In the genomic region with DNA sequence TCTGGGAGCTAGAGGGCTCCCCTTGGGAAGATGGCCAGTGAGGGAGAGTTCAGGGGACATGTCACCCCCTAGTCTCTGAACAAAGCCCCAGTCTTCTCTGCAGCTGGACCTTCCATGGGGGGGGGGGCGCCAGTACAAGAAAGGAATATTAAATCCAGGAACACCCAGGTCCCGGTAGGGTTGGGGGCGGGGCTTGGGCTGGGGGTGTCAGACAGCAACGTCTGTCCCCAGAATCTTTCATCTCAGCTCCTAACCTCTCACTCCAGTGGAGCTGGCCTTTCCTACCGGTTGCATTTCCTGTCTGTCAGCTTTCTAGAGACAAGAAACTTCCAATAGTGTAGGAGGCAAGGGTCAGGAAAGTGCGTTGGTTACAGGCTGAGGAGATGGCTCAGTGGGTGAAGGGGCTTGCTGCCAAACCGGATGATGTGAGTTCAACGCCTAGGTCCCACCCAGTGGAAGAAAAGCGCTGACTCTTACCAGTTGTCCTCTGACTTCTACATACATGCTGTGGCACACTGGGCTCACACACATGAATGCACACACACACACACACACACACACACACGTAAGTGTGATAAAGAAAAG, we compare ENCODE assay signal across 13 mouse cellular contexts.
DNase-seq lines count a peak whose midpoint lies in the region; ATAC-seq and TF ChIP-seq lines count a peak whose summit lies in the region.
"Had no signal": no experiment of that assay in that cellular context is flagged by ENCODE, and none has a peak within 500 bp of the region (broad histone marks: within the 10 kb centered on the region; RNA-seq: fewer than 3 reads in every experiment).

No protein-coding gene starts in this region.

- H3K36me3 ChIP-seq in forebrain, embryonic 10.5 days (replicated peaks): peaks cover 56% of the 10 kb centered on the region
- H3K36me3 ChIP-seq in forebrain, embryonic 13.5 days (ENCODE audit: poor library complexity, severe bottlenecking): peaks cover 34% of the 10 kb centered on the region
- no peaks in the 10 kb centered on the region for H3K36me3 ChIP-seq in kidney, adult 2 months (ENCODE audit: control insufficient read depth, insufficient read depth, low read length)

- H3K9ac ChIP-seq in forebrain, embryonic 13.5 days: no peak overlapping the region
- H3K9ac ChIP-seq: liver, embryonic 15.5 days had no signal

- TF ChIP-seq CTCF in kidney, adult 2 months (conservative IDR thresholded peaks at IDR 0.05; ENCODE audit: insufficient read depth, insufficient read length, low read depth, low read length): no peak

- H3K4me2 ChIP-seq in forebrain, embryonic 13.5 days: no peak overlapping the region
- H3K4me2 ChIP-seq: liver, embryonic 15.5 days had no signal

- H3K27ac ChIP-seq in forebrain, embryonic 10.5 days: 0 out of 2 replicates have a peak overlapping the region, but pooled peaks have one; percentile 12
- no peak overlapping the region for H3K27ac ChIP-seq in forebrain, embryonic 13.5 days
- H3K27ac ChIP-seq in kidney, adult 2 months (ENCODE audit: insufficient read depth, low read depth, low read length): no peak overlapping the region
- H3K27ac ChIP-seq: liver, embryonic 15.5 days had no signal

- TF ChIP-seq POLR2A in kidney, adult 2 months (IDR thresholded peaks at IDR 0.05; ENCODE audit: low read depth, low read length): no peak

- ATAC-seq in forebrain, embryonic 13.5 days: no peak
- ATAC-seq in megakaryocyte-erythroid progenitor cell, adult 5-6 weeks (replicated peaks; ENCODE audit: low FRiP score, low TSS enrichment, poor library complexity, severe bottlenecking): peak; percentile 48
- ATAC-seq: forebrain, embryonic 14.5 days had no signal

- H3K4me3 ChIP-seq in forebrain, embryonic 10.5 days: no peak overlapping the region
- H3K4me3 ChIP-seq in forebrain, embryonic 13.5 days: no peak overlapping the region
- no peak overlapping the region for H3K4me3 ChIP-seq in kidney, adult 2 months (ENCODE audit: insufficient read depth, low read depth, low read length)
- H3K4me3 ChIP-seq: liver, embryonic 15.5 days had no signal

- WGBS in forebrain, embryonic 10.5 days: 85% methylated on average over 10 of the region's 10 CpGs
- WGBS in forebrain, embryonic 13.5 days: 86% methylated on average over 10 of the region's 10 CpGs
- 60% methylated on average over 10 of the region's 10 CpGs for WGBS in kidney, adult 2 months

- no peaks in the 10 kb centered on the region for H3K9me3 ChIP-seq in forebrain, embryonic 10.5 days
- H3K9me3 ChIP-seq in forebrain, embryonic 13.5 days (replicated peaks): no peaks in the 10 kb centered on the region
- H3K9me3 ChIP-seq: liver, embryonic 15.5 days had no signal

- DNase-seq in forebrain, embryonic 10.5 days (ENCODE audit: extremely low spot score, low spot score): no peak
- DNase-seq in kidney, adult 2 months: peak; percentile 45
- DNase-seq in kidney, adult 11 months: no peak
- peak; percentile 44 for DNase-seq in lung, postnatal 10 days
- no peak for DNase-seq in lung, adult 18-20 months
- DNase-seq in ovary, adult 18-20 months (ENCODE audit: low spot score): no peak
- DNase-seq: cerebellum, adult 2 months; gastrocnemius, postnatal 25 days; right cerebral cortex, postnatal 4 days had no signal

- H3K27me3 ChIP-seq in forebrain, embryonic 10.5 days (ENCODE audit: poor library complexity, severe bottlenecking): no peaks in the 10 kb centered on the region
- no peaks in the 10 kb centered on the region for H3K27me3 ChIP-seq in forebrain, embryonic 13.5 days
- H3K27me3 ChIP-seq in kidney, adult 2 months (replicated peaks; ENCODE audit: control insufficient read depth, insufficient read depth, low read length): no peaks in the 10 kb centered on the region
- H3K27me3 ChIP-seq: liver, embryonic 15.5 days had no signal

- peaks cover 31% of the 10 kb centered on the region for H3K4me1 ChIP-seq in forebrain, embryonic 10.5 days
- peaks cover 21% of the 10 kb centered on the region for H3K4me1 ChIP-seq in forebrain, embryonic 13.5 days
- H3K4me1 ChIP-seq in kidney, adult 2 months (ENCODE audit: control insufficient read depth, insufficient read depth, low read length): 0 out of 2 replicates have a peak, but pooled peaks cover 4% of the 10 kb centered on the region

Comparison
In these comparisons a context has a peak if more than half of its experiments do, and no peak if none do; other contexts are left out.
1. DNase-seq: peak in kidney, adult 2 months (single experiment) and lung, postnatal 10 days (single experiment); none in forebrain, embryonic 10.5 days (single experiment), kidney, adult 11 months (single experiment), lung, adult 18-20 months (0 of 2) and ovary, adult 18-20 months (single experiment).